Mouse (Mus musculus) left cerebral cortex, adult 2 months (tissue): ENCODE measurements at regions not wholly inside any gene's neighbourhood (a gene's known extent, or its start where the extent isn't known, plus 50 kb on each side); places are given as distances from the start of the nearest gene placed in this dataset.
A peak's percentile ranks its signal among the peaks of the same experiment; 100 is the strongest.

Experiments
- DNase-seq, 2 experiments: peaks; one replicate each; pipeline ENCODE4 v3.0.0; 2021 to 2022; ENCODE audit warnings: low spot score in 2 of 2, mixed read lengths in 1 of 2; ENCODE audit errors: extremely low spot score in 1 of 2
- H3K27ac ChIP-seq: fragments of 200-600 bp; 2 replicates; pipeline ENCODE4 v1.8.1; 2022
- H3K4me3 ChIP-seq: fragments of 200-600 bp; 2 replicates; pipeline ENCODE4 v1.8.1; 2022
- CTCF ChIP-seq: fragments of 200-600 bp; IDR thresholded peaks from 2 replicates; pipeline ENCODE4 v1.8.1; 2022; ENCODE audit warnings: antibody characterized with exemption, mild to moderate bottlenecking, moderate library complexity
- intact Hi-C: fragments of 180-260 bp; cut with DNase I; formaldehyde crosslinking; loops from one replicate; pipeline ENCODE4 v1.15.1; 2025

DNA sequence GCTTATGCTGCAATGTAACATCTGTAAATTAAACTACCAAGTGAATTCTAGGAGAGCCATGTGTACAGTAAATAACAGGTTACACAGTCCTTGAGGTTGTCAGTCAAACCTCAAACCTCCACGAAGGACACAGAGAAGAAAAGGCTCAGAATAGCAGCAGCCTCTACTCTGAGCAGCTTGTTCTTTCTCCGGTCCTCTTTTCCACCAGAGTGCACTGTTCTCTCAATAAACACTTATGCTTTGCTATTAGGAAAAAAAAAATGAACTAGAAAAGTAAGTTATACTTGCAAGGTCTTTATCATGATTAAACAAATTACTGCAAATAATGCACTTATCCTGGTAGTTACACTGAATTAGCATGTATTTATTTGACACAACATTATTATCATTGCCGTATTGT lies 89.6 kb downstream of the Amy2a5 start:
- H3K27ac ChIP-seq = no peak overlapping the region
- no peak overlapping the region for H3K4me3 ChIP-seq
- TF ChIP-seq CTCF = peak; percentile 15
- DNase-seq = no peak
- intact Hi-C loops = no loop called here

DNA sequence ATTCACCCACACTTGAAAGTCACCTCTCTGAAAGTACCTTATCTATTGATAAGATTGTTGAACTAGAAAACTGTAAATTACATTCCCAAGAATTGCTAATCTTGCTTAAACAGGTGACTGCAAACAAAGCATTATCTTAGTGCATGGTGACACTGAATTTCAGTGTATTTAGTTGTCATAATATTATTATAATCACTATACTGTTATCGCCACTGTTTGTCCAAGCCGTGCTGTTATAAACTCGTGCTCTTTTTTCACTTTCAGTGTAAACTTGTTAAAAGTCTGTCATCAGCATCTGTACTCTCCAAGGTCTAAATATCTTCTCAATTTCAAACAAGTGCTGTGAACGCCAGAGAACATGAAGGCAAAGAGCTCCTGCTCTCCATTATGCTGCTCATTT lies 96.3 kb downstream of the Amy2a5 start:
- no peak for TF ChIP-seq CTCF
- no peak overlapping the region for H3K27ac ChIP-seq
- DNase-seq = no peak

More for the DNA sequence above, 96.3 kb downstream of the Amy2a5 start:
- intact Hi-C loops = no loop called here
- H3K4me3 ChIP-seq = no peak overlapping the region
